ENCODE assay signal across 36 mouse cellular contexts in genomic region chr4:127352594-127352993, GRCm38 (mm10). TPM values are rescaled to one million over a fixed set of nuclear protein-coding genes. Genes with fewer than 3 reads are reported as not detected.
DNase-seq lines count a peak whose midpoint lies in the region; ATAC-seq and TF ChIP-seq lines count a peak whose summit lies in the region.
"Had no signal": no experiment of that assay in that cellular context is flagged by ENCODE, and none has a peak within 500 bp of the region (broad histone marks: within the 10 kb centered on the region; RNA-seq: fewer than 3 reads in every experiment).

No protein-coding gene starts in this region.

- H3K36me3 ChIP-seq in hindbrain, embryonic 10.5 days: no peaks in the 10 kb centered on the region
- no peaks in the 10 kb centered on the region for H3K36me3 ChIP-seq in hindbrain, embryonic 16.5 days (ENCODE audit: control insufficient read depth, insufficient read depth, low read length)
- no peaks in the 10 kb centered on the region for H3K36me3 ChIP-seq in forebrain, embryonic 14.5 days (ENCODE audit: control insufficient read depth, insufficient read depth, low read length)
- H3K36me3 ChIP-seq: G1E; heart, embryonic 13.5 days; intestine, embryonic 15.5 days; limb, embryonic 10.5 days; limb, embryonic 15.5 days; liver, embryonic 13.5 days; neural tube, embryonic 12.5 days had no signal

- no peak overlapping the region for H3K9ac ChIP-seq in hindbrain, embryonic 16.5 days (ENCODE audit: low read depth, low read length)
- no peak overlapping the region for H3K9ac ChIP-seq in forebrain, embryonic 14.5 days (ENCODE audit: low read length)
- H3K9ac ChIP-seq: forebrain, postnatal 0 days; heart, embryonic 13.5 days; intestine, embryonic 15.5 days; limb, embryonic 15.5 days; liver, embryonic 13.5 days; neural tube, embryonic 12.5 days had no signal

- POLR2A ChIA-PET in Patski (lab: Charles Lee): no interaction called here

- H3K27me3 ChIP-seq in hindbrain, embryonic 10.5 days (ENCODE audit: insufficient read depth, poor library complexity, severe bottlenecking): no peaks in the 10 kb centered on the region
- no peaks in the 10 kb centered on the region for H3K27me3 ChIP-seq in hindbrain, embryonic 16.5 days (replicated peaks; ENCODE audit: control insufficient read depth, insufficient read depth, low read length)
- no peaks in the 10 kb centered on the region for H3K27me3 ChIP-seq in Patski
- no peaks in the 10 kb centered on the region for H3K27me3 ChIP-seq in forebrain, embryonic 14.5 days (replicated peaks; ENCODE audit: control insufficient read depth, insufficient read depth, low read length)
- H3K27me3 ChIP-seq: intestine, embryonic 15.5 days; limb, embryonic 15.5 days; liver, embryonic 13.5 days; neural tube, embryonic 12.5 days had no signal

- no peak for ATAC-seq in hindbrain, embryonic 16.5 days
- ATAC-seq in Patski: peak; percentile 19
- no peak for ATAC-seq in forebrain, embryonic 14.5 days
- ATAC-seq: activated CD4-positive, CD25-positive, alpha-beta regulatory T cell, adult 4 months; forebrain, postnatal 0 days; hindbrain, postnatal 0 days; intestine, embryonic 15.5 days had no signal

- TF ChIP-seq CTCF in Patski (IDR thresholded peaks at IDR 0.05): no peak
- TF ChIP-seq CTCF in embryonic fibroblast, embryonic 13.5 days (IDR thresholded peaks at IDR 0.05; ENCODE audit: borderline replicate concordance, insufficient read depth, low read length): no peak
- no peak for TF ChIP-seq CTCF in layer of hippocampus, adult 2 months (conservative IDR thresholded peaks at IDR 0.05)

- in situ Hi-C loops in Patski (cut with MboI; ENCODE audit: low pct_unique_long_range_greater_than_20kb): no loop called here

- H3K27ac ChIP-seq in hindbrain, embryonic 10.5 days: 0 out of 2 replicates have a peak overlapping the region, but pooled peaks have one; percentile 40
- H3K27ac ChIP-seq in hindbrain, embryonic 16.5 days (ENCODE audit: low read depth, low read length): no peak overlapping the region
- peak overlapping the region; percentile 65 for H3K27ac ChIP-seq in embryonic fibroblast, embryonic 13.5 days (ENCODE audit: insufficient read depth, low read length)
- no peak overlapping the region for H3K27ac ChIP-seq in forebrain, embryonic 14.5 days (ENCODE audit: low read depth, low read length)
- H3K27ac ChIP-seq in layer of hippocampus, adult 2 months: no peak overlapping the region
- H3K27ac ChIP-seq: heart, adult 2 months; heart, embryonic 13.5 days; hindbrain, postnatal 0 days; intestine, embryonic 15.5 days; kidney, postnatal 0 days; limb, embryonic 10.5 days; limb, embryonic 15.5 days; liver, embryonic 13.5 days; macrophage; neural tube, embryonic 12.5 days had no signal

- TF ChIP-seq POLR2A in embryonic fibroblast, embryonic 13.5 days (IDR thresholded peaks at IDR 0.05; ENCODE audit: low read depth, low read length): no peak

- WGBS in hindbrain, embryonic 10.5 days: 17% methylated on average over 1 of the region's 1 CpGs
- WGBS in hindbrain, embryonic 16.5 days: 11% methylated on average over 1 of the region's 1 CpGs
- WGBS in forebrain, embryonic 14.5 days: 21% methylated on average over 1 of the region's 1 CpGs

- no peak overlapping the region for H3K4me3 ChIP-seq in hindbrain, embryonic 10.5 days
- no peak overlapping the region for H3K4me3 ChIP-seq in hindbrain, embryonic 16.5 days (ENCODE audit: low read length)
- H3K4me3 ChIP-seq in embryonic fibroblast, embryonic 13.5 days (ENCODE audit: insufficient read depth, low read length): no peak overlapping the region
- no peak overlapping the region for H3K4me3 ChIP-seq in forebrain, embryonic 14.5 days (ENCODE audit: low read depth, low read length)
- H3K4me3 ChIP-seq in layer of hippocampus, adult 2 months: no peak overlapping the region
- H3K4me3 ChIP-seq: heart, adult 2 months; heart, embryonic 13.5 days; intestine, embryonic 15.5 days; limb, embryonic 10.5 days; limb, embryonic 15.5 days; liver, embryonic 13.5 days; neural tube, embryonic 12.5 days had no signal

- H3K4me1 ChIP-seq in hindbrain, embryonic 10.5 days (replicated peaks): peaks cover 33% of the 10 kb centered on the region
- no peaks in the 10 kb centered on the region; the same call in 1 of the 2 replicates for H3K4me1 ChIP-seq in hindbrain, embryonic 16.5 days (ENCODE audit: control insufficient read depth, insufficient read depth, low read depth, low read length)
- H3K4me1 ChIP-seq in embryonic fibroblast, embryonic 13.5 days (ENCODE audit: control insufficient read depth, insufficient read depth, low read length): peaks cover 20% of the 10 kb centered on the region
- no peaks in the 10 kb centered on the region for H3K4me1 ChIP-seq in forebrain, embryonic 14.5 days (ENCODE audit: control insufficient read depth, insufficient read depth, low read length)
- H3K4me1 ChIP-seq: liver, embryonic 13.5 days; neural tube, embryonic 12.5 days had no signal

- no peak overlapping the region for H3K4me2 ChIP-seq in hindbrain, embryonic 16.5 days (ENCODE audit: low read length)
- H3K4me2 ChIP-seq in forebrain, embryonic 14.5 days (ENCODE audit: low read length): no peak overlapping the region
- H3K4me2 ChIP-seq: heart, embryonic 13.5 days; intestine, embryonic 15.5 days; limb, embryonic 15.5 days; liver, embryonic 13.5 days; neural tube, embryonic 12.5 days had no signal

- no peaks in the 10 kb centered on the region for H3K9me3 ChIP-seq in hindbrain, embryonic 10.5 days
- no peaks in the 10 kb centered on the region for H3K9me3 ChIP-seq in hindbrain, embryonic 16.5 days (ENCODE audit: control insufficient read depth, low read length)
- H3K9me3 ChIP-seq in forebrain, embryonic 14.5 days (replicated peaks; ENCODE audit: control insufficient read depth, low read length): no peaks in the 10 kb centered on the region
- H3K9me3 ChIP-seq: heart, embryonic 13.5 days; intestine, embryonic 15.5 days; limb, embryonic 10.5 days; limb, embryonic 15.5 days; liver, embryonic 13.5 days; neural tube, embryonic 12.5 days had no signal

- CTCF ChIA-PET in Patski (lab: Charles Lee): no interaction called here

- no peak for DNase-seq in hindbrain, embryonic 10.5 days (ENCODE audit: low spot score)
- peak; percentile 92 for DNase-seq in Patski (ENCODE audit: low read depth, low spot score)
- DNase-seq in forebrain, embryonic 14.5 days (ENCODE audit: low spot score): no peak
- no peak for DNase-seq in retina, postnatal 1 day
- no peak for DNase-seq in layer of hippocampus, adult 2 months (ENCODE audit: low spot score in 2 of 2)
- DNase-seq: adrenal gland, postnatal 14 days; cerebellum, adult 18-20 months; cerebellum, postnatal 14 days; forebrain, postnatal 0 days; heart, adult 2 months; heart, postnatal 10 days; kidney, adult 2 months; kidney, postnatal 4 days; liver, embryonic 13.5 days; lung, adult 2 months; lung, postnatal 10 days; midbrain, embryonic 14.5 days; thymus, adult 2 months; thymus, postnatal 36 days had no signal

RNA-seq across cellular contexts. Expression of gene Gjb4, which starts 1.3 kb away (rescaled TPM):
- 0.15 and 0.21 TPM in 2 replicates for polyA plus RNA-seq in hindbrain, embryonic 10.5 days (2016; fragmentation: Nextera tagmentation; extraction: Ambion mirVana)
- 0.14 TPM in 1 of 2 replicates, not detected in the other for polyA plus RNA-seq in hindbrain, embryonic 16.5 days (2015; fragmentation: Nextera tagmentation; extraction: Ambion mirVana)
- 23.5 TPM for polyA plus RNA-seq in Patski (2021)
- polyA plus RNA-seq in embryonic fibroblast, embryonic 13.5 days (2011; ENCODE audit: insufficient read length, low read depth, missing spikeins): 0.35 and 2.2 TPM in 2 replicates
- polyA plus RNA-seq in forebrain, embryonic 14.5 days (2014; fragmentation: Nextera tagmentation; extraction: Ambion mirVana): not detected in 2 replicates
- not detected for total RNA-seq in layer of hippocampus, adult 2 months (2021)
- total RNA-seq: adrenal gland, postnatal 14 days; forebrain, postnatal 0 days; gastrocnemius, adult 8-10 months; gastrocnemius, postnatal 4 days; heart, adult 2 months; heart, postnatal 10 days; hindbrain, postnatal 0 days; left cerebral cortex, postnatal 10 days; megakaryocyte-erythroid progenitor cell, adult 5-6 weeks had no signal
- polyA plus RNA-seq: activated CD4-positive, CD25-positive, alpha-beta regulatory T cell, adult 4 months; forebrain, embryonic 11.5 days; forebrain, postnatal 0 days; G1E; hindbrain, postnatal 0 days; limb, embryonic 10.5 days; liver, embryonic 13.5 days; macrophage; midbrain, embryonic 14.5 days; neural tube, embryonic 12.5 days had no signal

RNA-seq across cellular contexts. Expression of gene Gjb5, which starts 5.4 kb away (rescaled TPM):
- 0.85 and 2.1 TPM in 2 replicates for polyA plus RNA-seq in hindbrain, embryonic 10.5 days (2016; fragmentation: Nextera tagmentation; extraction: Ambion mirVana)
- 0.20 and 0.34 TPM in 2 replicates for polyA plus RNA-seq in hindbrain, embryonic 16.5 days (2015; fragmentation: Nextera tagmentation; extraction: Ambion mirVana)
- polyA plus RNA-seq in Patski (2021): 0.04 TPM
- polyA plus RNA-seq in embryonic fibroblast, embryonic 13.5 days (2011; ENCODE audit: insufficient read length, low read depth, missing spikeins): 2.0 and 4.0 TPM in 2 replicates
- polyA plus RNA-seq in forebrain, embryonic 14.5 days (2014; fragmentation: Nextera tagmentation; extraction: Ambion mirVana): 0.10 and 0.21 TPM in 2 replicates
- not detected for total RNA-seq in layer of hippocampus, adult 2 months (2021)
- total RNA-seq: gastrocnemius, adult 8-10 months; left cerebral cortex, postnatal 10 days; megakaryocyte-erythroid progenitor cell, adult 5-6 weeks had no signal
- polyA plus RNA-seq: activated CD4-positive, CD25-positive, alpha-beta regulatory T cell, adult 4 months; G1E; macrophage; midbrain, embryonic 14.5 days had no signal

RNA-seq across cellular contexts. Expression of gene Gjb3, which starts 21.9 kb away (rescaled TPM):
- polyA plus RNA-seq in hindbrain, embryonic 10.5 days (2016; fragmentation: Nextera tagmentation; extraction: Ambion mirVana): 2.2 and 6.2 TPM in 2 replicates
- 0.15 and 0.19 TPM in 2 replicates for polyA plus RNA-seq in hindbrain, embryonic 16.5 days (2015; fragmentation: Nextera tagmentation; extraction: Ambion mirVana)
- polyA plus RNA-seq in Patski (2021): 0.05 TPM
- 6.6 and 14.0 TPM in 2 replicates for polyA plus RNA-seq in embryonic fibroblast, embryonic 13.5 days (2011; ENCODE audit: insufficient read length, low read depth, missing spikeins)
- not detected in 2 replicates for polyA plus RNA-seq in forebrain, embryonic 14.5 days (2014; fragmentation: Nextera tagmentation; extraction: Ambion mirVana)
- under 1 TPM; 0.37 to 0.38 TPM for total RNA-seq in layer of hippocampus, adult 2 months (2021)
- total RNA-seq: G1E; gastrocnemius, adult 8-10 months; gastrocnemius, postnatal 4 days; heart, adult 2 months; megakaryocyte-erythroid progenitor cell, adult 5-6 weeks had no signal
- polyA plus RNA-seq: activated CD4-positive, CD25-positive, alpha-beta regulatory T cell, adult 4 months; G1E; heart, embryonic 13.5 days; macrophage had no signal

RNA-seq across cellular contexts. Expression of gene Gja4, which starts 38.8 kb away (rescaled TPM):
- 13.5 and 18.8 TPM in 2 replicates for polyA plus RNA-seq in hindbrain, embryonic 10.5 days (2016; fragmentation: Nextera tagmentation; extraction: Ambion mirVana)
- 20.4 and 26.1 TPM in 2 replicates for polyA plus RNA-seq in hindbrain, embryonic 16.5 days (2015; fragmentation: Nextera tagmentation; extraction: Ambion mirVana)
- 0.12 TPM for polyA plus RNA-seq in Patski (2021)
- not detected in 2 replicates for polyA plus RNA-seq in embryonic fibroblast, embryonic 13.5 days (2011; ENCODE audit: insufficient read length, low read depth, missing spikeins)
- polyA plus RNA-seq in forebrain, embryonic 14.5 days (2014; fragmentation: Nextera tagmentation; extraction: Ambion mirVana): 20.9 and 21.4 TPM in 2 replicates
- total RNA-seq in layer of hippocampus, adult 2 months (2021): 1 to 10 TPM; 2.2 to 4.2 TPM
- total RNA-seq: megakaryocyte-erythroid progenitor cell, adult 5-6 weeks had no signal
- polyA plus RNA-seq: activated CD4-positive, CD25-positive, alpha-beta regulatory T cell, adult 4 months; G1E; macrophage had no signal

Comparison
In these comparisons a context has a peak if more than half of its experiments do, and no peak if none do; other contexts are left out.
1. H3K27ac ChIP-seq: peak in hindbrain, embryonic 10.5 days (single experiment) and embryonic fibroblast, embryonic 13.5 days (single experiment); none in hindbrain, embryonic 16.5 days (single experiment), forebrain, embryonic 14.5 days (single experiment) and layer of hippocampus, adult 2 months (single experiment).